In the genomic region with DNA sequence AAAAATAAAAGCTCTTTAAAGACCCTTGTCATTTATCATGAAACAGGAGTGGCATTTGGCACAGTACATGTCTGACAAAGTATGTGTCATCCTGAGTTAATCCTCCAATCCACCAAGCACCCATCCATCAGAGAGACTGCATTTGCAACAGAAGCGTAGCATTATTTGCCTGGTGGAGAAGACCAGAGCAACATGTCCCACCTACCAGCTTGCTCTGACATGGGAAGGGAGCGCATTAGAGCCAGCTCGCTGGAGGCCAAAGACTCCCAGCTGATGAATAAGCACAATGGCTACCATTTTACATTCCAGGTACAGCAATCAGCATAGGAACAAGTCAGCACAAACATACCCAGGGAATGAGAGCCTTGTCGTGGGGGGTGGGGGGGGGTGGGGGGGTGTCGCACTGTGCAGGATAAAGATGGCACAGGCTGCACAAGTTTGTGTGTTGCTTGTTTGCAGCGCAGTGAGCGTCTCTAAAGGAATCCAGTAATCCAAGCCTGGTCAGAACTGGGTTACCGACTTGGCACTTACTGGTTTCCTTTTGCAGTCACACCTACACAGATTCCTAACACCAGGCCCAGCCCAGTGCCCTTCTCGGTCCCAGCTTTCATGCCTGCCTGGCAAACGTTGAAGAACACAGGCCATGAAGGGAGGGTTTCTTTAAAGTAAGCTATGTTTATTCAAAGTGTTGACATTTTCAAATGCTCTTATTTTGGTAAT, we compare ENCODE assay signal across 24 mouse cellular contexts.
A peak's percentile ranks its signal among the peaks of the same experiment; 100 is the strongest.
DNase-seq lines count a peak whose midpoint lies in the region; ATAC-seq and TF ChIP-seq lines count a peak whose summit lies in the region.
"Had no signal": no experiment of that assay in that cellular context is flagged by ENCODE, and none has a peak within 500 bp of the region (broad histone marks: within the 10 kb centered on the region; RNA-seq: fewer than 3 reads in every experiment).

No protein-coding gene starts in this region.

- no peak for DNase-seq in forebrain, embryonic 11.5 days (ENCODE audit: low spot score)
- DNase-seq in lung, adult 18-20 months, result peak; percentile 10 to 12
- DNase-seq in lung, postnatal 0 days (ENCODE audit: low spot score), result no peak
- DNase-seq in 3T3-L1 (ENCODE audit: low read depth, low spot score), result peak; percentile 62
- peak; percentile 54 for DNase-seq in brain, embryonic 14.5 days (ENCODE audit: low read depth)
- DNase-seq in kidney, postnatal 10 days, result no peak
- DNase-seq in layer of hippocampus, postnatal 36 days, result no peak
- DNase-seq: adrenal gland, postnatal 25 days; cerebellum, adult 11 months; cerebellum, postnatal 10 days; gastrocnemius, postnatal 10 days; heart, adult 18-20 months; heart, postnatal 10 days; kidney, adult 2 months; left cerebral cortex, postnatal 4 days; liver; right cerebral cortex, postnatal 4 days had no signal

- H3K9me3 ChIP-seq in forebrain, embryonic 11.5 days (ENCODE audit: control insufficient read depth, low read length), result no peaks in the 10 kb centered on the region
- no peaks in the 10 kb centered on the region for H3K9me3 ChIP-seq in forebrain, embryonic 12.5 days
- no peaks in the 10 kb centered on the region for H3K9me3 ChIP-seq in lung, postnatal 0 days (ENCODE audit: low read length)
- H3K9me3 ChIP-seq: heart, embryonic 12.5 days; liver, embryonic 15.5 days; midbrain, embryonic 13.5 days; neural tube, embryonic 12.5 days had no signal

- no peak overlapping the region for H3K4me2 ChIP-seq in forebrain, embryonic 11.5 days (ENCODE audit: low read depth, low read length, severe bottlenecking)
- H3K4me2 ChIP-seq in forebrain, embryonic 12.5 days, result no peak overlapping the region
- no peak overlapping the region for H3K4me2 ChIP-seq in lung, postnatal 0 days (replicated peaks; ENCODE audit: low read depth, low read length)
- H3K4me2 ChIP-seq: heart, embryonic 12.5 days; hindbrain, embryonic 14.5 days; liver, embryonic 15.5 days; midbrain, embryonic 13.5 days; neural tube, embryonic 12.5 days had no signal

- WGBS in forebrain, embryonic 11.5 days, result 52% methylated on average over 10 of the region's 10 CpGs
- 49% methylated on average over 10 of the region's 10 CpGs for WGBS in forebrain, embryonic 12.5 days
- 66% methylated on average over 10 of the region's 10 CpGs for WGBS in lung, postnatal 0 days

- H3K4me1 ChIP-seq in forebrain, embryonic 11.5 days (replicated peaks; ENCODE audit: control insufficient read depth, insufficient read depth, low read length), result peaks cover 17% of the 10 kb centered on the region
- H3K4me1 ChIP-seq in forebrain, embryonic 12.5 days, result peaks cover 48% of the 10 kb centered on the region
- H3K4me1 ChIP-seq in lung, postnatal 0 days (ENCODE audit: insufficient read depth, low read depth, low read length), result no peaks in the 10 kb centered on the region
- H3K4me1 ChIP-seq: heart, embryonic 12.5 days; liver, embryonic 15.5 days had no signal

- no peak overlapping the region for H3K27ac ChIP-seq in forebrain, embryonic 11.5 days (ENCODE audit: low read depth, low read length)
- no peak overlapping the region for H3K27ac ChIP-seq in forebrain, embryonic 12.5 days
- H3K27ac ChIP-seq in lung, postnatal 0 days (ENCODE audit: low read length), result no peak overlapping the region
- H3K27ac ChIP-seq: hindbrain, embryonic 14.5 days; kidney, postnatal 0 days; liver, embryonic 15.5 days; midbrain, embryonic 13.5 days; neural tube, embryonic 12.5 days had no signal

- H3K27me3 ChIP-seq in forebrain, embryonic 11.5 days (ENCODE audit: control insufficient read depth, insufficient read depth, low read length), result no peaks in the 10 kb centered on the region
- no peaks in the 10 kb centered on the region for H3K27me3 ChIP-seq in forebrain, embryonic 12.5 days
- no peaks in the 10 kb centered on the region for H3K27me3 ChIP-seq in lung, postnatal 0 days (replicated peaks; ENCODE audit: insufficient read depth, low read length)
- H3K27me3 ChIP-seq: heart, embryonic 12.5 days; liver, embryonic 15.5 days; neural tube, embryonic 12.5 days had no signal

- no peak overlapping the region for H3K9ac ChIP-seq in forebrain, embryonic 11.5 days (ENCODE audit: low read length)
- H3K9ac ChIP-seq in forebrain, embryonic 12.5 days, result no peak overlapping the region
- H3K9ac ChIP-seq in lung, postnatal 0 days (replicated peaks; ENCODE audit: low read depth), result no peak overlapping the region
- H3K9ac ChIP-seq: heart, embryonic 12.5 days; hindbrain, embryonic 14.5 days; liver, embryonic 15.5 days; midbrain, embryonic 13.5 days; neural tube, embryonic 12.5 days had no signal

- no peak for TF ChIP-seq POLR2A in brain, embryonic 14.5 days (IDR thresholded peaks at IDR 0.05; ENCODE audit: borderline replicate concordance, extremely low read depth, insufficient read depth, insufficient read length, poor library complexity, severe bottlenecking)

- TF ChIP-seq EP300 in lung, postnatal 0 days (IDR thresholded peaks at IDR 0.05), result no peak

- ATAC-seq in forebrain, embryonic 11.5 days (replicated peaks; ENCODE audit: low FRiP score), result peak; percentile 45; the same call in 1 of the 2 replicates
- no peak for ATAC-seq in forebrain, embryonic 12.5 days (ENCODE audit: low FRiP score)
- ATAC-seq in lung, postnatal 0 days, result no peak
- ATAC-seq: midbrain, embryonic 13.5 days had no signal

- H3K4me3 ChIP-seq in forebrain, embryonic 11.5 days (ENCODE audit: low read depth, low read length), result no peak overlapping the region
- H3K4me3 ChIP-seq in forebrain, embryonic 12.5 days (replicated peaks), result no peak overlapping the region
- H3K4me3 ChIP-seq in lung, postnatal 0 days (ENCODE audit: low read depth, low read length), result no peak overlapping the region
- H3K4me3 ChIP-seq: heart, embryonic 12.5 days; liver, embryonic 15.5 days; midbrain, embryonic 13.5 days; neural tube, embryonic 12.5 days had no signal

- no peaks in the 10 kb centered on the region for H3K36me3 ChIP-seq in forebrain, embryonic 11.5 days (ENCODE audit: control insufficient read depth, insufficient read depth, low read length)
- no peaks in the 10 kb centered on the region for H3K36me3 ChIP-seq in forebrain, embryonic 12.5 days (replicated peaks)
- no peaks in the 10 kb centered on the region for H3K36me3 ChIP-seq in lung, postnatal 0 days (ENCODE audit: insufficient read depth, low read length)
- H3K36me3 ChIP-seq: heart, embryonic 12.5 days; liver, embryonic 15.5 days; midbrain, embryonic 13.5 days; neural tube, embryonic 12.5 days had no signal

- TF ChIP-seq CTCF in lung, postnatal 0 days (IDR thresholded peaks at IDR 0.05), result no peak
- no peak for TF ChIP-seq CTCF in brain, embryonic 14.5 days (IDR thresholded peaks at IDR 0.05; ENCODE audit: borderline replicate concordance, extremely low read depth, insufficient read depth, insufficient read length)

Comparison
In these comparisons a context has a peak if more than half of its experiments do, and no peak if none do; other contexts are left out.
1. DNase-seq: peak in lung, adult 18-20 months (2 of 2), 3T3-L1 (single experiment) and brain, embryonic 14.5 days (single experiment); none in forebrain, embryonic 11.5 days (single experiment), lung, postnatal 0 days (single experiment), kidney, postnatal 10 days (single experiment) and layer of hippocampus, postnatal 36 days (0 of 2).